Mouse (Mus musculus) gastrocnemius, adult 8-10 months (tissue): ENCODE results near the gene Hist1h4j. TPM values are rescaled to one million over a fixed set of nuclear protein-coding genes. Genes with fewer than 3 reads are reported as not detected.
A peak's percentile ranks its signal among the peaks of the same experiment; 100 is the strongest.
"Not testable (repeated sequence)": the region's sequence is repeated elsewhere in the genome, so short reads cannot be mapped to it uniquely, and the experiment has no call there.

Experiments used
- DNase-seq, 2 experiments: peaks; one replicate each; pipeline ENCODE4 v3.0.0; 2022; ENCODE audit warnings: low spot score in 2 of 2
- microRNA-seq: library from miRNA; unstranded; fragments of <30 nt; microRNA quantifications from one replicate; pipeline ENCODE4 v1.2.0, GENCODE M21; 2022
- total RNA-seq, 4 experiments: library from RNA; stranded (reverse); gene quantifications; 2 replicates each; pipeline ENCODE4 v1.2.4; 2022

Hist1h4j gene
- total RNA-seq, 4 experiments from 2014 or later, result 0.67 to 1.6 (median 0.90) TPM; not detected in 1

DNA sequence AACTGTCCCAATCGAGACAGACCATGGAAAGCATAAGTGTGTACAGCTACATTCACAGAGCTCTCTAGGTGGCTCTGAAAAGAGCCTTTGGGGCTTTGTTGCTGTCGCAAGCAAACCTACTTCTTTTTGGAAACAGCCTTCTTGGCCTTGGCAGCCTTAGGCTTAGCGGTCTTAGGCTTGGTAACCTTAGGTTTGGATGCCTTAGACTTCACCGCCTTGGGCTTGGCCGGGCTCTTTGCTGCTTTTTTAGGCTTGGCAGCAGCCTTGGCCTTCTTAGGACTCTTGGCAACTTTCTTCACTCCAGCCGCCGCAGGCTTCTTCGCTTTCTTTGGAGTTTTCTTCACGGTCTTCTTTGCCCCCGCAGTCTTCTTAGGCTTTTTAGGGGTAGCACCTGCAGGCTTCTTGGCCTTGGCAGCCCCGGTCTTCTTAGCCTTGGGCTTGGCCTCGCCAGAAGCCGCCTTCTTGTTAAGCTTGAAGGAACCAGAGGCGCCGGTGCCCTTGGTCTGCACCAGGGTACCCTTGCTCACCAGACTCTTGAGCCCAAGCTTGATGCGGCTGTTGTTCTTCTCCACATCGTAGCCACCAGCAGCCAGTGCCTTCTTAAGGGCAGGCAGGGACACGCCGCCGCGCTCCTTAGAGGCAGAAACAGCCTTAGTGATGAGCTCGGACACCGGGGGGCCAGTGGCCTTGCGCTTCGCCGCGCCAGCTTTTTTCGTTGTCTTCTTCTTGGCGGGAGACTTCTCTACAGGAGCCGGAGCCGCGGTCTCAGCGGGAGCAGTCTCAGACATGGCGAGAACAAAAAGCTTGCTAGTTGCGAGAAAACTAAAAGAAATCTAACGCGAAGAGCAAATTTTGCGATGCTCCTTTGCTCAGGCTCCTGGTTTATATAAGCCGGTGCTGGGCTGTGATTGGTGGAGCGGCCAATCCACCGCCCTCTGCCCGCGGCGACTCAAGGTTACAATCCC is 45.2 kb downstream of the Hist1h4j start, which contains the start of gene Hist1h1b:
Gene Hist1h1b, minus strand, starts transcription at position 859 of the 965 bp plus-strand sequence.
- peak in 1 of 2 experiments; percentile 10 for DNase-seq

DNA sequence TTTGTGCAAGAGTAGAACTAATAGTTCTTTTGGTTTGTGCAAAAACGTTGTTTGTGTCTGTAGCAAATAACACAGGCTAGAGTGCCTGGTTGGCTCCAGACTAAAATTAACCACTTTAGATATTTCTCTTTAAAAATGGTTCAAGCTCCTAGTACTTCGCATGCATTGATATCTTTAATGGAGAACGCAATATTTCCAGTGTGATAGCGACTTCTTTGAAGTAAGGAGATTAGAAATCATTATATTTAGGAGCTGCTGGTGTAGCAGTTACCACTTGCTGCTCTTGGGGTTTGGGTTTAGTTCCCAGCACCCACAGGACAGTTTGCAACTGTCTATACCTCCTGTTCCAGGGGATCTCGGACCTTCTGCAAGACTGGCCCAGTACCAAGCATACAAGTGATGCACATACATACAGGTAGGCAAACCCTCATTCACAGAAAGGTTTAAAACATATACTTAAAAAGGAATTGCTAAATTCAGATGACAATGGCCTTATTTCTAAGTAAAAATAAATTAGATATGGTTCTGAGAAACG is 46.2 kb downstream of the Hist1h4j start:
- no peak for DNase-seq

DNA sequence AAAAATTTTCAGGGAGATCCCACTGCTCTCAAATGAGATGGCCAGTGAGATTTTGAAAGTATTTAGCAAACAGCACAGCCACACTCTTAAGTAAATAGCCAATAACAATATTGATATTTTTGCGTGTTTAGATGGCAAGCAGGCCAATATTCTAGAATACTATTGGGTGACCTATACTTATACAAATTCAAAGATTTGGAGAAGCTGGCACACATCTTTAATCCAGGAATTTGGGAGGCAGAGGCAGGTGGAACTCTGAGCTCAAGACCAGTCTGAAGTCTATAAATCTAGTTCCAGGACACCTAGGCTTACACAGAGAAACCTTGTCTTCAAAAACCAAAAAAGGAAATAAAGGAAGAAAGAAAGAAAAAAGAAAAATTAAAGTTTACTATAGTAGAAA is 46.8 kb downstream of the Hist1h4j start:
- no peak for DNase-seq

DNA sequence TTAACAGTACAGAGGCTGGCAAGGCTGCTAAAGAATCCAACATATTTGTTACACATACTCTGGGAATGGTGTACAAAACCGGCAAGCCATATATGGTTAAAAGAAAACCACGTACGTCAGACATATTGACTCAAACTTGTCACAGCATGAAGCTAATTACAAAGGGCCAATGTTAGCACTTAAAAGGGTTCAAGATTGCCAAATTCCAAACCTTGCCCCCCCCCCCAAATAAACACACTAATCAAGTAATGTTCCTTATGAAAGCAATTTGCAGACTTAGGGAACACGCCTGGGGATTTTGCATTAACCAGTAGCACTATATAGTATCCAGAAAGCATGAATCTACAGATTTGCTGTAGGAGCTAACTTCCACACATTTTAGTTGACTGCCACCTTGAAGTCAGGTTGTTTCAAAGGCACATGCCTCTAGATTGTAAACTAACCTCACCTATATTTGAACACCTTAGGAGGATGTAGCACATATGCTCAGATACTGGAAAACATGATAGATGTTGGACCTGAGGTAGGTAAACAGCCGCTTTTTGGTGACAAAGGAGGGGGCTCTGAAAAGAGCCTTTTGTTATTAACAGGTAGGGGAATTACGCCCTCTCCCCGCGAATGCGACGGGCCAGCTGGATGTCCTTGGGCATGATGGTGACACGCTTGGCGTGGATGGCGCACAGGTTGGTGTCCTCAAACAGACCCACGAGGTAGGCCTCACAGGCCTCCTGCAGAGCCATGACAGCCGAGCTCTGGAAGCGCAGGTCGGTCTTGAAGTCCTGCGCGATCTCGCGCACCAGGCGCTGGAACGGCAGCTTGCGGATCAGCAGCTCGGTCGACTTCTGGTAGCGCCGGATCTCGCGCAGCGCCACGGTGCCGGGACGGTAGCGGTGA is 47.7 kb downstream of the Hist1h4j start:
- not testable (repeated sequence) for DNase-seq

DNA sequence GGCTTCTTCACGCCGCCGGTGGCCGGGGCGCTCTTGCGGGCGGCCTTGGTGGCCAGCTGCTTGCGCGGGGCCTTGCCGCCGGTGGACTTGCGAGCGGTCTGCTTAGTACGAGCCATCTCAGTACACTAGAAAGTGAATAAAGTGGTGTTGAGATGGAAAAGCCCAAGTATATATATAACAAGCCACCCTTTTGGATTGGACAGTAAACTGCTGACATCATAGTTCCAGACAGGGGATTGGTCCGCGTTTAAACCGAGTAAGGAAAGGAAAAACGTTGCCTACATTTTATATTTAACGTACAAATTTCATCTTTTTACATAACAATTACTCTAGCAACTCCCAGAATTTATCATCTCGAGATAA is 48.4 kb downstream of the Hist1h4j start, which contains the start of gene Hist1h3i:
Gene Hist1h3i, minus strand, starts transcription at position 116 of the 363 bp plus-strand sequence.
- DNase-seq, result no peak

DNA sequence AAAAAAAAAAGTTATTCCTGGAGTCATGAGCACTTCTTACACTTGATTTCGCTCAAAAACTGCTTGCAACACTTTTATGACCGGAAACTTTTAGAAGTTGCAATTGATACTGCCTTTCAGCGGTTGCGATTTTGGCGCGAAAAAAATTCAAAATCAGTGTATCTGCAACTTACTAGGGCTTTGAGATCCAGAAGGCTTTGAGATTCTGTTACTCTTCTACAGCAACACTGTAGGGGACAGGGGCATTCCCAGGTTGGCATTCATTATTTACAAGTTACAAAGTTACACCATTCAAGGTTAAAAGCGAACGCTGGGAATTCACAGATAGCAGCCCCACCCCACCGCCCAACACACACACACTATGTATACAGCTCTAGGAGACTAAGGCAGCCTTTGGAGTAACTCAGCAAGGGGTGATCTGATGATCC is 48.9 kb downstream of the Hist1h4j start:
- DNase-seq, result no peak

DNA sequence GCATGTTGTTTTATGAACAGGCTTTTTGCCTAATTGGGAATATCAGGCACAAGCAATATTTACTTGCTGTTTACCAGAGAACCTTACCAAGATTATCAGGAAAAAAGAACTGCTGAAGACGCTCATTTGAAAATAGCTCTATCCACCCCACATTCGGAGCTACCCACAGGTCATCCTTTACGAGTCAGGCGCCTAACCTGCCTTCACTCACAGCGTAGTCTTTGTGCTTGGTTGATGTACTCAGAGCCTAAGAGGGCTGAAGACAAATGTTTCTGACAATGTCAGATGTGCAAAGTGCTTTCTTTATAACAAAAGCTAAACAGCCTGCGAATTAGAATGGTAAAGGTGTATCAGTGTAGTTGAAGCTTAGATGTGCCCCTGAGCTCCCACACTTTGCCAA is 49.4 kb downstream of the Hist1h4j start:
- DNase-seq, result no peak

Small RNA genes within 50 kb of the gene (microRNA-seq; reads per million reads assigned to microRNA genes)
- not detected for gene Gm44357
- gene Gm44367, result not detected
- gene Gm44454, result not detected

Other genes starting within 250 kb of the Hist1h4j start
- gene AK157302, start 239.8 kb upstream of the Hist1h4j start, total RNA-seq, result 10 to 100 TPM; 20.3 to 26.8 (median 22.2) TPM
- 100 to 1,000 TPM in 1 of 4 experiments, 10 to 100 TPM in 3; 74.4 to 112 (median 87.3) TPM for gene Gm11273, start 233.6 kb upstream of the Hist1h4j start, total RNA-seq
- 1 to 10 TPM; 4.6 to 9.3 (median 7.2) TPM for gene Zkscan8, start 203.9 kb upstream of the Hist1h4j start, total RNA-seq
- gene Olfr1366, start 192.3 kb upstream of the Hist1h4j start, total RNA-seq, result not detected
- gene Olfr1535, start 175.2 kb upstream of the Hist1h4j start, total RNA-seq, result not detected
- gene Olfr1364, start 153.3 kb upstream of the Hist1h4j start, total RNA-seq, result not detected
- not detected for gene Olfr1362, start 121.0 kb upstream of the Hist1h4j start, total RNA-seq
- gene Olfr11, start 92.5 kb upstream of the Hist1h4j start, total RNA-seq, result not detected
- not detected for gene Olfr1361, start 71.7 kb upstream of the Hist1h4j start, total RNA-seq
- gene Olfr1360, start 57.7 kb upstream of the Hist1h4j start, total RNA-seq, result not detected
- not detected for gene Olfr1359, start 37.0 kb upstream of the Hist1h4j start, total RNA-seq
- gene Hist1h2bl, start 18.9 kb upstream of the Hist1h4j start, total RNA-seq, result 1 to 10 TPM in 3 of 4 experiments, under 1 TPM in 1; 0.99 to 6.6 (median 3.4) TPM
- 1 to 10 TPM in 3 of 4 experiments, not detected in 1; 1.8 to 3.3 (median 2.6) TPM for gene Hist1h2ai, start 18.6 kb upstream of the Hist1h4j start, total RNA-seq
- not detected for gene Hist1h3h, start 17.4 kb upstream of the Hist1h4j start, total RNA-seq
- gene Hist1h2bm, start 13.0 kb upstream of the Hist1h4j start, total RNA-seq, result not detected
- 10 to 100 TPM in 1 of 4 experiments, 1 to 10 TPM in 3; 5.0 to 10.8 (median 6.7) TPM for gene Hist1h4k, start 15.4 kb downstream of the Hist1h4j start, total RNA-seq
- gene Hist1h2ak, start 18.8 kb downstream of the Hist1h4j start, total RNA-seq, result not detected
- 1 to 10 TPM in 2 of 4 experiments, not detected in 2; 1.5 to 1.8 TPM for gene Hist1h2bn, start 19.1 kb downstream of the Hist1h4j start, total RNA-seq
- gene Hist1h1b, start 45.6 kb downstream of the Hist1h4j start, total RNA-seq, result 1 to 10 TPM in 1 of 4 experiments, under 1 TPM in 2, not detected in 1; 0.40 to 1.2 (median 0.70) TPM
- 10 to 100 TPM in 3 of 4 experiments, 1 to 10 TPM in 1; 9.4 to 19.6 (median 16.7) TPM for gene Hist1h3i, start 48.3 kb downstream of the Hist1h4j start, total RNA-seq
- not detected for gene Hist1h2an, start 52.2 kb downstream of the Hist1h4j start, total RNA-seq
- gene Hist1h2bp, start 52.4 kb downstream of the Hist1h4j start, total RNA-seq, result 1 to 10 TPM in 1 of 4 experiments, under 1 TPM in 1, not detected in 2; 0.73 to 2.1 TPM
- gene Hist1h2bq, start 75.1 kb downstream of the Hist1h4j start, total RNA-seq, result 10 to 100 TPM; 13.3 to 26.7 (median 21.1) TPM
- gene Hist1h2ao, start 75.4 kb downstream of the Hist1h4j start, total RNA-seq, result 1 to 10 TPM in 1 of 4 experiments, not detected in 3; 3.4 TPM
- 10 to 100 TPM; 49.7 to 72.4 (median 56.2) TPM for gene Hist1h4m, start 76.7 kb downstream of the Hist1h4j start, total RNA-seq
- gene Hist1h4n, start 97.1 kb downstream of the Hist1h4j start, total RNA-seq, result 10 to 100 TPM in 1 of 4 experiments, 1 to 10 TPM in 1, not detected in 2; 9.2 to 18.0 TPM
- 1 to 10 TPM in 2 of 4 experiments, not detected in 2; 1.4 to 2.6 TPM for gene Hist1h2ap, start 98.4 kb downstream of the Hist1h4j start, total RNA-seq
- gene Hist1h2br, start 98.7 kb downstream of the Hist1h4j start, total RNA-seq, result 10 to 100 TPM; 13.3 to 26.6 (median 21.0) TPM
- gene Zfp184, start 210.0 kb downstream of the Hist1h4j start, total RNA-seq, result 1 to 10 TPM in 1 of 4 experiments, under 1 TPM in 3; 0.48 to 1.4 (median 0.80) TPM
- not detected for gene Pom121l2, start 246.1 kb downstream of the Hist1h4j start, total RNA-seq